Mouse (Mus musculus) forebrain, embryonic 15.5 days (tissue): ENCODE data around the gene Gm5868. TPM values are rescaled to one million over a fixed set of nuclear protein-coding genes. Genes with fewer than 3 reads are reported as not detected.
"Not testable (repeated sequence)": the region's sequence is repeated elsewhere in the genome, so short reads cannot be mapped to it uniquely, and the experiment has no call there.

Experiments used
- ATAC-seq: fragments of 200-750 bp; cut with Nextera tagmentation; replicated peaks from 2 replicates; pipeline ENCODE4 v1.8.0; 2017; ENCODE audit warnings: mild to moderate bottlenecking, moderate TSS enrichment, moderate library complexity
- H3K27ac ChIP-seq: fragments of 300-500 bp; sonication (generic); replicated peaks from 2 replicates; pipeline ENCODE4 v1.5.1; 2015; ENCODE audit warnings: mild to moderate bottlenecking, inconsistent platforms
- H3K27me3 ChIP-seq: fragments of 300-500 bp; sonication (generic); 2 replicates; pipeline ENCODE4 v1.6.1; 2015; ENCODE audit warnings: inconsistent platforms
- H3K36me3 ChIP-seq: fragments of 300-500 bp; sonication (generic); 2 replicates; pipeline ENCODE4 v1.6.1; 2015; ENCODE audit warnings: mild to moderate bottlenecking, inconsistent platforms
- H3K4me1 ChIP-seq: fragments of 300-500 bp; sonication (generic); 2 replicates; pipeline ENCODE4 v1.6.1; 2015; ENCODE audit warnings: inconsistent platforms
- H3K4me2 ChIP-seq: fragments of 300-500 bp; sonication (generic); replicated peaks from 2 replicates; pipeline ENCODE4 v1.6.1; 2015; ENCODE audit warnings: mild to moderate bottlenecking, inconsistent platforms
- H3K4me3 ChIP-seq: fragments of 300-500 bp; sonication (generic); 2 replicates; pipeline ENCODE4 v1.5.1; 2015; ENCODE audit warnings: mild to moderate bottlenecking, inconsistent platforms
- H3K9ac ChIP-seq: fragments of 300-500 bp; sonication (generic); replicated peaks from 2 replicates; pipeline ENCODE4 v1.6.1; 2015; ENCODE audit warnings: mild to moderate bottlenecking, inconsistent platforms
- H3K9me3 ChIP-seq: fragments of 300-500 bp; sonication (generic); 2 replicates; pipeline ENCODE4 v1.6.1; 2016; ENCODE audit warnings: inconsistent platforms
- WGBS: fragments of 180-500 bp; shearing (Covaris S2); methylation state at CpG from one replicate; pipeline ENCODE4 v1.1.7; 2015; ENCODE audit warnings: mixed read lengths; 5-methylcytosine and 5-hydroxymethylcytosine counted together
- polyA plus RNA-seq: library from polyadenylated mRNA; unstranded; fragments of >200 nt; fragmentation: Nextera tagmentation; extraction: Ambion mirVana; gene quantifications from 2 replicates; pipeline ENCODE4 v1.2.1, GENCODE M21; 2015

Gene Gm5868
- polyA plus RNA-seq, 1 experiment from 2014 or later, result 2.3 TPM

DNA sequence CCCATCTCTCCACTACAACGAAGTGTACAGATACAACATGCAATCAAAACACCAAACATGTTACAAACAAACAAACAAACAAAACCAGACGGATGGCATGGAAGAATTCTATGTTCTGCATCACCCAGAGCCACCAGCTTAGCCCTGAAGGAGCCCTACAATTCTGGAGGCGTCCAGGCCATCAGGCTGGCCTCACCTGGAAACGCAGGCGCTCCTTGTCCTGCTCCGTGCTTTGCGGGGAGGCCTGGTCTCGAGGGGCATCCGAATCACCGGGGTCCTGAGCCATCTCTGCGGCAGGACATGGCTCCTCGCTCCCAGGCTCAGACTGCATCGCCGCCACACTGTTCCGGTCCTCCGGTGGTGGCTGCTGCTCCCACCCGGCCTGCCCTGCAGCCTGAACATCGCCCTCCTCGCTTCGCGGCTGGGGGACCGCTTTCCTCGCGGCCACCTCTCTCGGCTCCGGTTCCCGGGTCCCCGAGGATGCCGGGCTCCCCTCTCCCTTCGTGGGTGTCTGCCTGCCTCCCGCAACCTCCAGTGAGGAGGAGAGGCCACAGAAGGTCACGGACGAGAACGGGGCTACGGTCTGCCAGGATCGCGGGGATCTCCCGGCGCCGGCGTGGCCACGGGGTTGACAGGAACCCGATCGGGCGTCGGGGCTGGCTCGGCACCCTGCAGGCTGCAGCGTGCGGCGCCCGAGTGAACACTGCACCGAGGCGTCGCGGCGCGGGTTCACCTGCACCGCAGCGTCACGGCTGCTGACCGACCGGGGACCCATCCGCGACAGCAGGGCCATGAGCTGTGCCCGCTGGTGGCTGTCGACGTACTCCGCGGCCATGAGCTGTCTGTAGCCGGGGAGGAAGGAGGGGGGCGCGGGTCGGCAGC is 7.0 kb downstream of the Gm5868 start:
- not testable (repeated sequence) for H3K27me3 ChIP-seq, H3K36me3 ChIP-seq, H3K4me1 ChIP-seq, H3K9me3 ChIP-seq, H3K27ac ChIP-seq
- Histone ChIP-seq H3K9ac (peak overlapping the region; percentile 42), H3K4me2 (peak overlapping the region; percentile 79), H3K4me3 (peak overlapping the region; percentile 45)
- peak; percentile 78 for ATAC-seq
- WGBS, result 5% methylated on average over 53 of the region's 73 CpGs

DNA sequence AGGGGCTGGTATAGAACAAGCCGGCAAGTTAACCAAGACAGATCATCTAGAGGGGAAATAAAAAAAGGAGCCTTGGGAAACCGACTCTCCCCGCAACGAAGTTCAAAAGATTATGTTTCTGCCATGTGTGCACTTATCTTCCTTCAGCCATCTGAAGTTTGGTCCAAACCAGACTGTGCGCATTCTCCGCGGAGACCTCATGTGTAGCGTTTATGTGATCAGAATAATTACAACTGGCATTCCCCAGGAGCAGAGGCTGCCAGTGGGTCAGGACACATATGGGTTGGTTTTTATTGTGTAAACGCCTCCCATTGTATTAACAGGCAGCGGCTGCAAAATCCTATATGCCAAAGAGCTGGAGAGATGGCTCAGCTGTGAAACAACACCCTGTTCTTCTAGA is 7.8 kb downstream of the Gm5868 start:
- not testable (repeated sequence) for H3K9ac ChIP-seq, H3K36me3 ChIP-seq, H3K27me3 ChIP-seq, H3K4me2 ChIP-seq, H3K27ac ChIP-seq, H3K4me1 ChIP-seq, H3K9me3 ChIP-seq, H3K4me3 ChIP-seq, ATAC-seq
- WGBS, result 46% methylated on average over 10 of the region's 10 CpGs

DNA sequence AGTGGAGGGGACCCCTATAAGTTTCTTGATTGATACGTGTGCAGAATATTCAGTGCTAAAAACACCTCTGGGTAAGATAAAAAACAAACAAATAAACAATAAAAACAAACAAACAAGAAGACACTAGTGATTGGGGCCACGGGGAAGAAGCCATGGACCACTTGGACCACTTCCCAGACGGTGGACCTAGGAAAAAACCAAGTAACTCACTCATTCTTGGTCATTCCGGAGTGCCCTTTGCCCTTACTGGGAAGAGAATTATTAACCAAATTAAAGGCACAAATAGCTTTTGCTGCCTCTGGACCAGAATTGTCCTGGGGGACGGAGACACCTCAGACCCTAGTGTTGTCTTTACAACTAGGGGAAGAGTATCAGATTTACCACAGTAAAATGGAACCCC is 21.7 kb downstream of the Gm5868 start:
- no peak overlapping the region for H3K4me3 ChIP-seq
- H3K36me3 ChIP-seq, result no peaks in the 10 kb centered on the region
- H3K4me1 ChIP-seq, result no peaks in the 10 kb centered on the region
- no peak overlapping the region for H3K9ac ChIP-seq
- H3K4me2 ChIP-seq, result no peak overlapping the region
- WGBS, result 90% methylated on average over 5 of the region's 5 CpGs
- H3K27me3 ChIP-seq, result no peaks in the 10 kb centered on the region
- no peak for ATAC-seq
- H3K9me3 ChIP-seq, result no peaks in the 10 kb centered on the region
- no peak overlapping the region for H3K27ac ChIP-seq

DNA sequence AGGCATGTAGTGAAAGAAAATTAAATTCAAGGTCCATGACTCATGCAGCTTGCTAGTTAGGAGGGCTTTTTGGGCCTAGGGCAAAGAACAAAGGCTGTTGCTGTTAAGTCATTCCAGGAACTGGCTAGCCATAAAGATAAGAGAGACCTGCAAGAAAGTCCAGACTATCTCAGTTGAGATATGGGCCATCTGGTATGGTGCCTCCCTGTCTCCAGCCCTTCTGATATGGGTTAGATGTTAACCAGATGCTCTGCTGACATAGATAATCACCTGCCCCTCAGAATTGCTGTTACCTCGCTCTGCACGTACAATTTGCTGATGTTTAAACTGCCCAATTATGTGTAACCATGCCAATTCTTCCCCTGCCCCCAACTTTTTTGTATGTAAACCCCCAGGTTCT is 24.2 kb downstream of the Gm5868 start:
- ATAC-seq, H3K27ac ChIP-seq: not testable (repeated sequence)
- 95% methylated on average over 2 of the region's 2 CpGs for WGBS

DNA sequence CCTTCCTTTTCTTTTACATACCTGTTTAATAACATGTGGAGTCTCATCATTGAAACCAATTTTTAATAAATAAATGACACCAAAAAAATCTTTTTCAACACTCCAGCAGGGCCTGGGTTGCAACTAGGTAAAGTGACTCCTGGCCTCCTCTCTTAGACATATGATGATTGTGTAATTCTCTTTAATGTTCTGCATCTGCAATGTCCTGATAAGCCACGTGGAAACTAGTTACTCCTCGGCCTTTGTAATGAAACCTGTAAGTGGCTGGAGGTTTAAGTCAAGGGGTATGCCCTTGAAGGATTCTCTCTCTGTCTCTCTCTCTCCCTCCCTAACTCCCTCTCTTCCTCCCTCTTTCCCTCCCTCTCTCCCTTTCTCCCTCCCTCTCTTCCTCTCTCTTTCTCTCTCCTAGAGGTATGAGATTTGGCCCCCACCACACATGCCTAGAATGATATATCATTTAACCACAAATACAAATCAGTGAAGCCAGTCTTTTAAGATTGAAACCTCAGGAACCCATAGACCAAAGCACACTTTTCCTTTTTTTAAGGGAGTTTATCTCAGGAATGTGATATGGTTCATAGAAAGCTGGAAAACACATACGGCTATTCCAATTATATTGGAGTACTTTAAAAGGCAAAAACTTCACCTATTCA is 26.2 kb downstream of the Gm5868 start:
- H3K27me3 ChIP-seq, result no peaks in the 10 kb centered on the region
- WGBS, result 85% methylated on average over 3 of the region's 3 CpGs
- no peak overlapping the region for H3K27ac ChIP-seq
- no peak overlapping the region for H3K4me2 ChIP-seq
- H3K36me3 ChIP-seq, result no peaks in the 10 kb centered on the region
- H3K4me1 ChIP-seq, result peaks cover 17% of the 10 kb centered on the region
- H3K4me3 ChIP-seq, result no peak overlapping the region
- ATAC-seq, result no peak
- no peak overlapping the region for H3K9ac ChIP-seq
- no peaks in the 10 kb centered on the region for H3K9me3 ChIP-seq

More for the DNA sequence above, 24.2 kb downstream of the Gm5868 start:
- H3K4me1 ChIP-seq, H3K4me3 ChIP-seq, H3K36me3 ChIP-seq, H3K27me3 ChIP-seq, H3K9me3 ChIP-seq, H3K9ac ChIP-seq, H3K4me2 ChIP-seq: not testable (repeated sequence)

DNA sequence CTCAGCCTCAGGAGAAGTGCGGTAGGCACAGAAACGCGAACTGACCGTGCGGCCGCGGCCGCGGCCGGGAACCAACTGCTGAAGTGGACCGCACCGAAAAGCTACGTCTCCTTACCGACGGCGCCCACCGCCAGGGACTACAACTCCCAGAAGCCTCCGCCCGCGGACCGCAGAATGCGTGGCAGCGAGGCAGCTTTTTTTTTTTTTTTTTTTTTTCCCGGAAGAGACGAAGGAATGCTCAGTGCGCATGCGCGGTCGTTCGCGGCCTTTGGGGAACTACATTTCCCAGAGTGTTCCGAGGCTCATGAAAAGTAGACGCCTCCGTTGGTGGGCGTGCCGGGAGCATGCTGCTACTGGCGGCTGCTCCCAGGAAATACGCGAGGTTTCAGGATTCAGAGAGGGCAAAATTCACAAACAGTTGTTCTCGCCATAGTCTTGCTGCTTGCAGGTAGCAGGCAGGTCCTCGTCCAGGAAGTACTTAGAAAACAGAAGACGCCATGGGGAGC is 27.8 kb downstream of the Gm5868 start, which contains the start of gene Nfxl1:
Gene Nfxl1 (minus strand): TSS at position 141 of the 506 bp plus-strand sequence.
- Histone ChIP-seq H3K27me3 (no peaks in the 10 kb centered on the region), H3K36me3 (peaks cover 5% of the 10 kb centered on the region; the same call in 1 of the 2 replicates), H3K4me1 (peaks cover 17% of the 10 kb centered on the region), H3K9me3 (no peaks in the 10 kb centered on the region), H3K4me2 (peak within 1 kb of the TSS; percentile 73), H3K9ac (peak within 1 kb of the TSS; percentile 85), H3K4me3 (peak within 1 kb of the TSS; percentile 80), H3K27ac (peak within 1 kb of the TSS; percentile 69)
- WGBS, result under 1% methylated on average over 42 of the region's 42 CpGs
- peak; percentile 98 for ATAC-seq

DNA sequence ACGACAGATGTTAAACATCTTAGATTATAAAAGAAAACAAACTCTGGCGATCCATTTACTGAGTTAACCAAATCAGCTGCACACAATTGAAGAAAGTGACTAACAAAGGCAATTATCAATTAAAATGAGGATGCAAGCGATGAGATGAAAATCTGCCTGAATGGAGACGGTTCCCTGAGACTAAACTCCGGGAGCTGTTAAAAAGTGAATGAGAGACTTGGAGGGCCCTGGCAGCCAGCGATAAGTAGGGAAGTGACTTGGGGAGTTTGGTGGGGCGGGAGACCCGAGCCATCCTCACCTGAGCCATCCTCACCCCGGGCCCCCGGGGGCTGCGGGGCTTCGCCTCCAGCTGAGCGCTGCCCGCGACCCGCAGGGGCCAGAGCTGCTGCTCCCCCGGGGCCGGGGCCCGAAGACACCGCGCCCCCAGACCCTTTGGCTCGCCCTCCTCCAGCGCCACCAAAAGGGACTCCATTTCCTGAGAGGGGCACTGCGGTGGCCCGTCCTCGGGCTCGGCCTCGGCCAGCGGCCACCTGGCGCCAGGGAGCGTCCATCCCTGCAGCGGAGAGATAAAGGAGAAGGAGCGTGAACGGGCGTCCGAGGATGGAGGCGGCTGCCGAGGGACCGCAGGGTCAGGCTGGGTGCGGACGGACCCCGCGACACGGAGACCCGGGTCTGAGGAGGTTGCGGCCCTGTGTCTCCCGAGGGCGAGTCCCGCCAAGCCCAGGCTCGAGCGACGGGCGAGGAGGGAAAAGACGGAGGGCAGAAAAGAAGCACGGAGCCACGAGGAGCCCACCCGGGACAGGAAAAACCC is 28.4 kb downstream of the Gm5868 start:
- Histone ChIP-seq H3K27ac (peak overlapping the region; percentile 63), H3K9ac (peak overlapping the region; percentile 85), H3K4me1 (peaks cover 17% of the 10 kb centered on the region), H3K27me3 (no peaks in the 10 kb centered on the region), H3K4me2 (peak overlapping the region; percentile 73), H3K36me3 (peaks cover 5% of the 10 kb centered on the region; the same call in 1 of the 2 replicates), H3K9me3 (no peaks in the 10 kb centered on the region), H3K4me3 (peak overlapping the region; percentile 80)
- WGBS, result under 1% methylated on average over 57 of the region's 57 CpGs
- ATAC-seq, result peak; percentile 80

DNA sequence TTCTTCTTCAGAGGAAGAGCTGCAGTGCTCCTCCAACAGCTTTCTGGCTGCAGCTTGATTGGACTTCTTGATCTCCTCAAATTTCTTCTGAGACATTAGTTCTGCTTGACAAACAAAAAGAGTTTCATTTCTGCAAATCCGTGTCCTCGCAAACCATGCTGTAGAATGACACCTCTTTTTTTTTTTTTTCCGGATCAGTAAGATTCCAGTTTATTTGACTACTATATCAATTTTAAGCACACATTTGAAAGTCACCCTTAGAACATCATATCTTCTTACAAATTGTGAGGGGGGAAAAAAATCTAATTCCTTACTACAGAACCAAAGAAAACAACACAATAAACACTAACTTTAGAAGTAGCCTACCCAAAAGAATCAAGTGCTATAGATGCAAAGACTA is 31.1 kb downstream of the Gm5868 start:
- 83% methylated on average over 3 of the region's 3 CpGs for WGBS

DNA sequence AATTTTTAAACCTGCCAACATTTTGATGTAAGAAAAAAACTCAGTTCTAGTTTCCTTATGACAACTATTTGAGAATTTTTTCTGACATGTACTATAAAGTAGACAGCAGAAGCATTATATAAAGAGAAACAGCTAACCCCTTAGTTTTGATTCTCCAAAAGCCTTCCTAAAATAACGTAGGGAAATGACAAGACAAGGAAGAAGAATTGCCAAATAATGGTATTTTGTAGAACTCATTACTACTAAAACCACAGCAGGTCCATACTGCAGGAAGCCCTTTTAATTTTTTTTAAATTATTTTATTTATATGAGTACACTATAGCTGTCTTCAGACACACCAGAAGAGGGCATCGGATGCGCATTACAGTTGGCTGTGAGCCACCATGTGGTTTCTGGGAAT is 36.1 kb downstream of the Gm5868 start:
- Histone ChIP-seq H3K27ac (no peak overlapping the region), H3K36me3 (peaks cover 23% of the 10 kb centered on the region; the same call in 1 of the 2 replicates), H3K4me2 (no peak overlapping the region), H3K9ac (no peak overlapping the region), H3K9me3 (no peaks in the 10 kb centered on the region), H3K27me3 (no peaks in the 10 kb centered on the region), H3K4me1 (no peaks in the 10 kb centered on the region), H3K4me3 (no peak overlapping the region)
- WGBS, result 95% methylated on average over 3 of the region's 3 CpGs
- ATAC-seq, result no peak

More for the DNA sequence above, 31.1 kb downstream of the Gm5868 start:
- H3K4me1 ChIP-seq, result peaks cover 17% of the 10 kb centered on the region
- H3K27ac ChIP-seq, result no peak overlapping the region
- H3K4me2 ChIP-seq, result no peak overlapping the region
- no peaks in the 10 kb centered on the region for H3K9me3 ChIP-seq
- ATAC-seq, result no peak
- no peaks in the 10 kb centered on the region for H3K27me3 ChIP-seq
- no peak overlapping the region for H3K9ac ChIP-seq
- no peak overlapping the region for H3K4me3 ChIP-seq
- H3K36me3 ChIP-seq, result peaks cover 14% of the 10 kb centered on the region; the same call in 1 of the 2 replicates
